Comparison of ENCODE assay signal across 18 mouse cellular contexts in genomic region chr7:143360776-143361175, GRCm38 (mm10).
DNase-seq lines count a peak whose midpoint lies in the region; ATAC-seq lines count a peak whose summit lies in the region.
"Had no signal": no experiment of that assay in that cellular context is flagged by ENCODE, and none has a peak within 500 bp of the region (broad histone marks: within the 10 kb centered on the region; RNA-seq: fewer than 3 reads in every experiment).

No protein-coding gene starts in this region.

- H3K4me3 ChIP-seq in heart, embryonic 13.5 days = no peak overlapping the region
- H3K4me3 ChIP-seq in embryonic facial prominence, embryonic 10.5 days = no peak overlapping the region
- H3K4me3 ChIP-seq: midbrain, embryonic 15.5 days had no signal

- no peak for ATAC-seq in heart, embryonic 13.5 days (ENCODE audit: extremely low read depth, insufficient number of reproducible peaks, low FRiP score, low TSS enrichment)
- no peak for ATAC-seq in megakaryocyte-erythroid progenitor cell, adult 5-6 weeks (replicated peaks; ENCODE audit: low FRiP score, low TSS enrichment, poor library complexity, severe bottlenecking)
- ATAC-seq: forebrain, embryonic 16.5 days; hindbrain, embryonic 16.5 days; midbrain, embryonic 15.5 days; Patski had no signal

- H3K27me3 ChIP-seq in heart, embryonic 13.5 days (replicated peaks) = no peaks in the 10 kb centered on the region
- peaks cover 26% of the 10 kb centered on the region for H3K27me3 ChIP-seq in embryonic facial prominence, embryonic 10.5 days (replicated peaks; ENCODE audit: low read depth, poor library complexity, severe bottlenecking)
- H3K27me3 ChIP-seq: midbrain, embryonic 15.5 days; Patski had no signal

- WGBS in heart, embryonic 13.5 days = 41% methylated on average over 5 of the region's 5 CpGs
- 70% methylated on average over 5 of the region's 5 CpGs for WGBS in embryonic facial prominence, embryonic 10.5 days

- peaks cover 4% of the 10 kb centered on the region; the same call in 1 of the 2 replicates for H3K36me3 ChIP-seq in heart, embryonic 13.5 days
- no peaks in the 10 kb centered on the region for H3K36me3 ChIP-seq in embryonic facial prominence, embryonic 10.5 days (replicated peaks)
- H3K36me3 ChIP-seq: midbrain, embryonic 15.5 days had no signal

- no peak for DNase-seq in heart, postnatal 25 days (ENCODE audit: low spot score)
- peak; percentile 30 for DNase-seq in adipocyte (ENCODE audit: low spot score)
- no peak for DNase-seq in embryonic facial prominence, embryonic 10.5 days (ENCODE audit: low spot score)
- DNase-seq in heart, postnatal 36 days = peak; percentile 35 to 37
- no peak for DNase-seq in frontal cortex, postnatal 25 days (ENCODE audit: low spot score in 2 of 2)
- no peak for DNase-seq in cerebellum, postnatal 25 days
- DNase-seq: cerebellum, adult 11-12 months; gastrocnemius, postnatal 14 days; kidney, adult 9 months; liver; right cerebral cortex, postnatal 25 days; thymus, adult 18-20 months had no signal

- intact Hi-C loops in heart, postnatal 25 days (cut with DNase I) = no loop called here
- intact Hi-C loops in heart, postnatal 36 days (cut with DNase I) = no loop called here

- peaks cover 88% of the 10 kb centered on the region for H3K4me1 ChIP-seq in heart, embryonic 13.5 days
- H3K4me1 ChIP-seq in embryonic facial prominence, embryonic 10.5 days = peaks cover 9% of the 10 kb centered on the region

- H3K9ac ChIP-seq in heart, embryonic 13.5 days = no peak overlapping the region
- H3K9ac ChIP-seq: midbrain, embryonic 15.5 days had no signal

- H3K27ac ChIP-seq in heart, embryonic 13.5 days (replicated peaks) = peak overlapping the region; percentile 73; the same call in 1 of the 2 replicates
- 0 out of 2 replicates have a peak overlapping the region, but pooled peaks have one; percentile 36 for H3K27ac ChIP-seq in embryonic facial prominence, embryonic 10.5 days (replicated peaks)
- H3K27ac ChIP-seq: midbrain, embryonic 15.5 days had no signal

- H3K4me2 ChIP-seq in heart, embryonic 13.5 days = no peak overlapping the region
- H3K4me2 ChIP-seq: midbrain, embryonic 15.5 days had no signal

- H3K9me3 ChIP-seq in heart, embryonic 13.5 days = no peaks in the 10 kb centered on the region
- H3K9me3 ChIP-seq in embryonic facial prominence, embryonic 10.5 days = no peaks in the 10 kb centered on the region
- H3K9me3 ChIP-seq: midbrain, embryonic 15.5 days had no signal

Comparison
In these comparisons a context has a peak if more than half of its experiments do, and no peak if none do; other contexts are left out.
1. DNase-seq: peak in adipocyte (single experiment) and heart, postnatal 36 days (2 of 2); none in heart, postnatal 25 days (single experiment), embryonic facial prominence, embryonic 10.5 days (single experiment), frontal cortex, postnatal 25 days (0 of 2) and cerebellum, postnatal 25 days (0 of 2).